Mouse (Mus musculus): ENCODE data around the gene Smg9.

DNA sequence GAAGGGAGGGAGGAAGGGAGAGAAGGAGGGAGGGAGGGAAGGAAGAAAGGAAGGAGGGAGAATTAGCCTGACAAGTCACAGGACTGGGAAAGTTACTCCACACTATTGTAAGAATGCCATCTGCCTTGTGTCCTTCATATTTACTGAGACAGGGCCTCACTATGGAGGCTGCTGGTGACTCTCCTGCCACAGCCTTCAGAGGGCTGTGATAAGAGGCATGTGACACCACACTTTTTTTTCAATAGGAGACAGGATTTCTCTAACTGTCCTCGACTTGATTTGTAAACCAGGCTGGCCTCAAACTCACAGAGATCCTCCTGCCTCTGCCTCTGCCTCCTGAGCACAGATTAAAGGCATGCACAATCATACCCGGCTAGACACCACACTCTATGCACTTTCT is 7.7 kb upstream of the Smg9 start:
- TF ChIP-seq CTCF (IDR thresholded peaks at IDR 0.05; ENCODE audit: borderline replicate concordance, extremely low read depth, insufficient read depth, insufficient read length) (no peak), POLR2A (IDR thresholded peaks at IDR 0.05; ENCODE audit: borderline replicate concordance, extremely low read depth, insufficient read depth, insufficient read length, poor library complexity, severe bottlenecking) (no peak)
